Mouse (Mus musculus): Measurements from ENCODE around the gene Nfix. TPM values are rescaled to one million over a fixed set of nuclear protein-coding genes. Genes with fewer than 3 reads are reported as not detected.
A peak's percentile ranks its signal among the peaks of the same experiment; 100 is the strongest.

Gene Nfix
- total and polyA plus RNA-seq, 2 experiments from 2014 or later, result 92.5 to 123 TPM

DNA sequence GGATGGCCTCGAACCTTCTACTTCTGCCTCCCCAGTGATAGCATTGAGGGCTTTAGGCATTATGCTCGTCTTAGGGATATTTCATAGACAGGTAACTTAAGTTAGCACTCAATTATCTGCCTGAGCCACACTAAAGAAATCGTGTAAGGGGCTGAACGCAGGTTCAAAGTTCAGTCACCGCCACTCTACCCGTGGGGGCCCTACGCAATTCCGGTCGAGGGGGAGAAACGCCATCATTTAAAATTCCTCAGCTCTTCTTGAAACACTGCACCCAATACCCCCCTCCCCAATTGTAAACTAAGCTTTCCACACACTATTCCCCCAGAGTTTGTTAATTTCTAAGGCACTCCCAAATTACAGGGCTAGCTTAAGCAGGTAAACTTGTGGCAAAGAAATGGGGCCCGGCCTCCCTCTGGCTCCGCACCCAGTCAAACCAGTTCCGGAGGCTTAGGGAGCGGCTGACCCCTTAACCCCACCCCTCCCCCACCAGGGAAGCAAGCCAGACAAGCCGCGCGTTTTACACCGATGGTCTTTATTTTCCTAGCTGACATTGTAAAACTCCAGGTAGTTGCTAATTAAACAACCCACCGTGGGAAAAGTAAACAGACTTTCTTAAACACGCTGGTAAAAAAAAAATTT lies 139.2 kb downstream of the Nfix start:
- peak overlapping the region; percentile 85; the same call in 1 of the 2 replicates for H3K27ac ChIP-seq
- ATAC-seq (no peak), DNase-seq (ENCODE audit: low spot score) (no peak)
- TF ChIP-seq CTCF (IDR thresholded peaks at IDR 0.05; ENCODE audit: low read depth), result no peak
- H3K4me1 ChIP-seq (ENCODE audit: insufficient read depth, low read length), result peaks cover 6% of the 10 kb centered on the region
- H3K4me2 ChIP-seq (ENCODE audit: low read depth, low read length), result peak overlapping the region; percentile 67
- H3K4me3 ChIP-seq (ENCODE audit: low read length), result peak overlapping the region; percentile 67
- WGBS, result 5% methylated on average over 20 of the region's 20 CpGs
- peak overlapping the region; percentile 67 for H3K9ac ChIP-seq (replicated peaks; ENCODE audit: low read length)
- no peaks in the 10 kb centered on the region for H3K9me3 ChIP-seq (ENCODE audit: low read length)
- H3K27me3 ChIP-seq (ENCODE audit: insufficient read depth, low read length), result no peaks in the 10 kb centered on the region
- H3K36me3 ChIP-seq (ENCODE audit: insufficient read depth, low read length), result no peaks in the 10 kb centered on the region

- Histone ChIP-seq H3K27me3 (ENCODE audit: insufficient read depth, low read length) (no peaks in the 10 kb centered on the region), H3K36me3 (ENCODE audit: insufficient read depth, low read length) (no peaks in the 10 kb centered on the region), H3K4me3 (ENCODE audit: low read length) (peak overlapping the region; percentile 67), H3K4me1 (ENCODE audit: insufficient read depth, low read length) (peaks cover 6% of the 10 kb centered on the region), H3K27ac (peak overlapping the region; percentile 85; the same call in 1 of the 2 replicates), H3K4me2 (ENCODE audit: low read depth, low read length) (peak overlapping the region; percentile 67), H3K9ac (replicated peaks; ENCODE audit: low read length) (peak overlapping the region; percentile 67; the same call in 1 of the 2 replicates), H3K9me3 (ENCODE audit: low read length) (no peaks in the 10 kb centered on the region)
- 6% methylated on average over 33 of the region's 33 CpGs for WGBS
- ATAC-seq (no peak), DNase-seq (ENCODE audit: low spot score) (peak; percentile 28)
- no peak for TF ChIP-seq CTCF (IDR thresholded peaks at IDR 0.05; ENCODE audit: low read depth)
Measured at GRCm38 (mm10) chr8:84659936-84660818, 140.0 kb downstream of the Nfix start.

DNA sequence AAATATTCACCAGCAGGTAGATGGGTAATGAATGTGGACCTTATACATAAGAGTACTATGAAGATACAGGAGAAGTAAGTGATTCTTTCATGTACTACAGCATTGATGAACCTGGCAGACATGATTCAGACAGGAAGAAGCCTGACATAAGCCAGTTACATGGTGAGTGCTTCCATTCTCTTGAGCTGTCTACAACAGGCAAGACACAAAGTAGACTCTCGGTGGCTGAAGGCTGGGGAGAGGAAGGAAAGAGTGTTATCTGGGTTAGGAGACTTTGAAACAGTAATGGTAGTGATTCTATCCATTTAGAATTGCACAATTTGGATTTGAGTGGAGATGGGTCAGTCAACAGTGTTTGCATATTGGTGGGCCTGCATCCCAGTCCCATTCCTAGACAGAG lies 141.2 kb downstream of the Nfix start:
- no peak for DNase-seq (ENCODE audit: low spot score)
- TF ChIP-seq CTCF (IDR thresholded peaks at IDR 0.05; ENCODE audit: low read depth), result no peak
- no peak for ATAC-seq
- no peak overlapping the region for H3K4me2 ChIP-seq (ENCODE audit: low read depth, low read length)
- 64% methylated on average over 1 of the region's 1 CpGs for WGBS
- no peaks in the 10 kb centered on the region for H3K27me3 ChIP-seq (ENCODE audit: insufficient read depth, low read length)
- no peak overlapping the region for H3K9ac ChIP-seq (replicated peaks; ENCODE audit: low read length)
- no peaks in the 10 kb centered on the region for H3K36me3 ChIP-seq (ENCODE audit: insufficient read depth, low read length)
- H3K4me1 ChIP-seq (ENCODE audit: insufficient read depth, low read length), result peaks cover 6% of the 10 kb centered on the region
- H3K27ac ChIP-seq, result no peak overlapping the region
- no peak overlapping the region for H3K4me3 ChIP-seq (ENCODE audit: low read length)
- H3K9me3 ChIP-seq (ENCODE audit: low read length), result no peaks in the 10 kb centered on the region

DNA sequence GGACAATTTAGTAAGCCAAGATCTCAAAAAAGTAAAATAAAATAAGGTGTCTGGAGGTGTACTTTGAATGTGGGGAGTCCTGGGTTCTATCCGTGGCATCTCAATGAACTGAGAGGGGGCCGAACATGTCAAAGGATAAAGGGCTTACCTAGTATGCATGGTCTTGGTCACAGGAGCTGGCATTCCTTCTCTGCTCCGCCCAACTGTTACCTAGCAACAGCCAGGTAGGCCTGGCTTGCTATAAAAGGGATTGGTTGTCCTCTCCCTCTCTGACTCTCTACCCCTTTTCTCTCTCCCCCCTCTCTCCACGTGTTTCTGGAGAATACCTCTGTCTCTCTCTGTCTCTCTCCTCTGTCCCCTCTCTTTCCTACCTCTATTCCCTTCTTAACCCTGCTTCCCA lies 142.5 kb downstream of the Nfix start:
- no peak overlapping the region for H3K9ac ChIP-seq (replicated peaks; ENCODE audit: low read length)
- ATAC-seq, result no peak
- H3K27ac ChIP-seq, result no peak overlapping the region
- no peaks in the 10 kb centered on the region for H3K9me3 ChIP-seq (ENCODE audit: low read length)
- no peaks in the 10 kb centered on the region for H3K36me3 ChIP-seq (ENCODE audit: insufficient read depth, low read length)
- no peak for TF ChIP-seq CTCF (IDR thresholded peaks at IDR 0.05; ENCODE audit: low read depth)
- no peak overlapping the region for H3K4me2 ChIP-seq (ENCODE audit: low read depth, low read length)
- H3K4me3 ChIP-seq (ENCODE audit: low read length), result no peak overlapping the region
- H3K4me1 ChIP-seq (ENCODE audit: insufficient read depth, low read length), result peaks cover 6% of the 10 kb centered on the region; the same call in 1 of the 2 replicates
- 59% methylated on average over 4 of the region's 4 CpGs for WGBS
- no peaks in the 10 kb centered on the region for H3K27me3 ChIP-seq (ENCODE audit: insufficient read depth, low read length)
- no peak for DNase-seq (ENCODE audit: low spot score)

DNA sequence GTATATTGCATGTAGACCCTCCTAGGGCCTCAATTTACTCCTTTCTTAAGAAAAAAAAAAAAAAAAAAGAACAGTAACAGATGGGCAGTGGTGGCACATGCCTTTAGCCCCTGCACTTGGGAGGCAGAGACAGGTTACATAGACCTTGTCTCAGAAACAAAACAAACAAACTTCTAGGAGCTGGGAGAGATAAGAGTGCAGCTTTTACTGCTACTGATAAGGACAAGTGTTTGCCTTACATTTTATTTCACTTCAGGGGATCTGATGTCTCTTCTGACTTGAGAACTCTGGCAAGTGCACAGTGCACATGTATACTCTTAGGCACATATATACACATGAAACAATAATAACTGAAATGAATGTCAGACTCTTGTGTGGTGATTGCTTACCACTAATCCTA lies 142.9 kb downstream of the Nfix start:
- H3K36me3 ChIP-seq (ENCODE audit: insufficient read depth, low read length), result no peaks in the 10 kb centered on the region
- ATAC-seq (no peak), DNase-seq (ENCODE audit: low spot score) (no peak)
- no peaks in the 10 kb centered on the region for H3K9me3 ChIP-seq (ENCODE audit: low read length)
- H3K9ac ChIP-seq (replicated peaks; ENCODE audit: low read length), result no peak overlapping the region
- peak overlapping the region; percentile 53; the same call in 1 of the 2 replicates for H3K4me2 ChIP-seq (ENCODE audit: low read depth, low read length)
- no peak overlapping the region for H3K4me3 ChIP-seq (ENCODE audit: low read length)
- H3K4me1 ChIP-seq (ENCODE audit: insufficient read depth, low read length), result peaks cover 6% of the 10 kb centered on the region; the same call in 1 of the 2 replicates
- no peak for TF ChIP-seq CTCF (IDR thresholded peaks at IDR 0.05; ENCODE audit: low read depth)
- H3K27ac ChIP-seq, result peak overlapping the region; percentile 76; the same call in 1 of the 2 replicates
- no peaks in the 10 kb centered on the region for H3K27me3 ChIP-seq (ENCODE audit: insufficient read depth, low read length)

GRCm38 (mm10) chr8:84656641-84657126 lies 143.5 kb downstream of the Nfix start:
- Histone ChIP-seq H3K9ac (replicated peaks; ENCODE audit: low read length) (peak overlapping the region; percentile 33; the same call in 1 of the 2 replicates), H3K4me1 (ENCODE audit: insufficient read depth, low read length) (peaks cover 6% of the 10 kb centered on the region; the same call in 1 of the 2 replicates), H3K9me3 (ENCODE audit: low read length) (no peaks in the 10 kb centered on the region), H3K36me3 (ENCODE audit: insufficient read depth, low read length) (no peaks in the 10 kb centered on the region), H3K27me3 (ENCODE audit: insufficient read depth, low read length) (no peaks in the 10 kb centered on the region), H3K4me2 (ENCODE audit: low read depth, low read length) (peak overlapping the region; percentile 53), H3K4me3 (ENCODE audit: low read length) (peak overlapping the region; percentile 24), H3K27ac (peak overlapping the region; percentile 76)
- TF ChIP-seq CTCF (IDR thresholded peaks at IDR 0.05; ENCODE audit: low read depth), result no peak
- ATAC-seq, result peak; percentile 44; the same call in 1 of the 2 replicates
- 5% methylated on average over 23 of the region's 23 CpGs for WGBS
- DNase-seq (ENCODE audit: low spot score), result peak; percentile 28

All from hindbrain, postnatal 0 days (tissue).